Mouse (Mus musculus): Measurements from ENCODE around the gene Lrrc20. TPM values are rescaled to one million over a fixed set of nuclear protein-coding genes. Genes with fewer than 3 reads are reported as not detected.

Lrrc20 gene
- polyA plus RNA-seq, 1 experiment from 2014 or later = 10.1 TPM

DNA sequence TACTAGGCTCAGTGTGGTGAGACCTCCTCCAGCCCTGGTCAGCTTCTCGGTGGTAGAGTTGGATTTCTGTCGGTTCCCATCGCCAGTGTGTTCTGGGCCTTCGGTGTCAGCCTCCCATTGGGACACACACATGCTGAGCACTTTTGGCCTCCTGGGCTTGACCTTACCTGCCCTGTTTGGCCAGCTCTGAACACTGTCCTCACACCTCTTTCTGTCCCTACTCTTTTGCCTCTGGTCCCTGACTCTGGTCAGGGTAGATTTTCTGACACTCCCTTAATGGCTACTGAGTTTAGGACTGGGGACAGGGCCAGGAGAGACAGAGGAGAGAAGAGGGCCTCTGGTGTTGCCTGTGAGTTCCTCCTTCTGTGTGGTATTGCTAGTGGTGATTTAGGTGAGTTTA, 4.3 kb downstream of the Lrrc20 start:
- 91% methylated on average over 4 of the region's 4 CpGs for WGBS
- no peak overlapping the region for H3K4me3 ChIP-seq

DNA sequence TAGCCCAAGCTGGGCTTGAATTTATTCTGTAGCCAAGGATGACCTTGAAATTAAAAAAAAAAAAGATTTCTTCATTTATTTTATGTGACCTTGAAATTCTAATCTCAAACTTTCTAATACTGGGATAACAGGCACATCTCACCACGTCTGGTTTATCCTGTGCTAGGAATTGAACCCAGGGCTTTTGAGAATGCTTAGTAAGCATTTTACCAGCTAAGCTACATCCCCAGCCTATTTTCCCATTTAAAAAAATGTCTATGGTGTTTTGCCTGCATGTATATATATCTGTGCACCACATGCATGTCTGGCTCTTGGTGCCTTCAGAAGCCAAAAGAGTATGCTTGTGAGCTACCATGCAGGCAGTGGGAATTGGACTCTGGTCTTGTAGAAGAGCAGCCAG, 4.9 kb downstream of the Lrrc20 start:
- WGBS = 80% methylated on average over 1 of the region's 1 CpGs
- no peaks in the 10 kb centered on the region for H3K9me3 ChIP-seq (replicated peaks)
- H3K4me1 ChIP-seq = peaks cover 20% of the 10 kb centered on the region
- no peak overlapping the region for H3K27ac ChIP-seq (replicated peaks)
- peaks cover 23% of the 10 kb centered on the region for H3K27me3 ChIP-seq (ENCODE audit: low read depth, poor library complexity, severe bottlenecking)
- no peaks in the 10 kb centered on the region for H3K36me3 ChIP-seq
- no peak for DNase-seq (ENCODE audit: low spot score)
- no peak overlapping the region for H3K4me3 ChIP-seq

More for the DNA sequence above, 4.3 kb downstream of the Lrrc20 start:
- H3K4me1 ChIP-seq = peaks cover 24% of the 10 kb centered on the region
- peaks cover 23% of the 10 kb centered on the region for H3K27me3 ChIP-seq (ENCODE audit: low read depth, poor library complexity, severe bottlenecking)
- H3K36me3 ChIP-seq = no peaks in the 10 kb centered on the region
- no peak for DNase-seq (ENCODE audit: low spot score)
- H3K27ac ChIP-seq (replicated peaks) = no peak overlapping the region
- no peaks in the 10 kb centered on the region for H3K9me3 ChIP-seq (replicated peaks)

DNA sequence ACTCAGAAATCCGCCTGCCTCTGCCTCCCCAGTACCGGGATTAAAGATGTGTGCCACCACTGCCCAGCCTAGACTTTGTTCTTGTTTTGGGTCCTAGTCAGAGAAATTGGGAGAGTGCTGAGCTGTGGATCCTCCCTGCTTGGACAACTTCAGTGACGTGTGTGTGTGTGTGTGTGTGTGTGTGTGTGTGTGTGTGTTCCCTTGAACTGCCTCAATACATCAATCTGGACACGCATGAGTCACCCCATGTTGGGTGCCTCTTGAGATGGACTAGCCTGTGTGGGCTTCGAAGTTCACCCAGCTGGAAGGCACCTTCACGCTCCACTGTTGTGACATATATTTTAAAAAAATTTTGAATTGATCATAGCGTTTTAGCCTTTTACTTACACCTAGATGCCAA, 7.2 kb downstream of the Lrrc20 start:
- Histone ChIP-seq H3K9me3 (replicated peaks) (no peaks in the 10 kb centered on the region), H3K4me1 (0 out of 2 replicates have a peak, but pooled peaks cover under 1% of the 10 kb centered on the region), H3K36me3 (no peaks in the 10 kb centered on the region), H3K27me3 (ENCODE audit: low read depth, poor library complexity, severe bottlenecking) (peaks cover 7% of the 10 kb centered on the region), H3K27ac (replicated peaks) (no peak overlapping the region), H3K4me3 (no peak overlapping the region)
- no peak for DNase-seq (ENCODE audit: low spot score)
- 90% methylated on average over 7 of the region's 7 CpGs for WGBS

DNA sequence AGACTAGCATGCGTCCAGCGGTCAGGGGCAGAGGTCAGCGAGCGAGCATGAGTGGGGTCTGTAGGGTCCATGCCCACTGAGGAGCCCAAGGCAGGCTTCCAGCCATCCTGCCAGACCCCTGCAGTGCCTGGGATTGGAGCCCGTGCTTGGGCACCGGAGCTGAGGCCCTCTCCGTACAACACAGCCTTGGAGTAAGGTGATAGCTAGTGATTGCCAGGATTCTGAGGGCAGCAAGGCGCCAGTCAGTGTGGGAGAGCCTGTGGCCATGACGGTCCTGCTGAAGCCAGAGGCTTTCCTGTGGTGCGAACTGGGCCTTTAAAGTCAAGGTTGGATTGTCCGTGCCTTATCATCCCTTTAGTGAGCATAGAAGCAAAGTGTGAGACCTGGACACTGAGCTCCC, 9.2 kb downstream of the Lrrc20 start:
- H3K36me3 ChIP-seq = no peaks in the 10 kb centered on the region
- H3K27me3 ChIP-seq (ENCODE audit: low read depth, poor library complexity, severe bottlenecking) = no peaks in the 10 kb centered on the region
- no peak for DNase-seq (ENCODE audit: low spot score)
- no peaks in the 10 kb centered on the region for H3K9me3 ChIP-seq (replicated peaks)
- H3K4me3 ChIP-seq = no peak overlapping the region
- H3K4me1 ChIP-seq = no peaks in the 10 kb centered on the region
- WGBS = 84% methylated on average over 11 of the region's 11 CpGs
- H3K27ac ChIP-seq (replicated peaks) = no peak overlapping the region

DNA sequence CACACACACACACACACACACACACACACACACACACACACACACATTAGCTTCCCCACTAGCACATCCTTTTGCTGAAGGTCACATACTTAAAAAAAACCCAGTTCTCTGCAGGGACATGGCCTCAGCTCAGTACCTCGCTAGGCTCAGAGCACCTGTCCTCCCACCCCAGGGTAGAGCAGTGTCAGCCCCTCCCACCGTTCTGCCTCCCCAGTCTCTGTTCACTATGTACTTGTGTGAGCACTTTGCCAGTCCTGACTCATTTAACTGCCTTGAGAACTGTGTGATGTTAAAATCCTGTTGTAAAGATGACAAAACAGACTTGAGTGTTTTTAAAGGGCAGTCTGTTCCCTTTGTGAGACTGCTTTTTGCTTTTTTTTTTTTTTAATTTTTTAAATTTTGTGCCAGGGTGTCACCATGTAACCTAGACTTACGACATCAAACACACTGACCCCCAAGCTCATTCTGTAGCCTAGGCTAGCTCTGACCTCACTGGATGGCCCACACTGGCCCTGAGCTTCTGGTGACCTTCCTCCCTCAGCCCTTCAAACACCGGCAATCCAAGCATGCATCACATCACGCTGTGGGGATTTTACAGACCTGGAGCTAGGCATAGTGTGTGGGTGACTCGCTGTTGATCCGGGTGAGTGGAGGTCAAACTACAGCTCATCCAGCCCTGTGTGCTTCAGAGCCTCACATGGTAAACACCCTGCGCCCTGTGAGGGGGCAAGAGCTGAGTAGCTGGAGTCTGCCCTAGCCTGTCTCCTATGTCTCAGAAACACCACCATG, 11.1 kb downstream of the Lrrc20 start:
- DNase-seq (ENCODE audit: low spot score) = no peak
- no peaks in the 10 kb centered on the region for H3K9me3 ChIP-seq (replicated peaks)
- WGBS = 84% methylated on average over 8 of the region's 8 CpGs
- no peaks in the 10 kb centered on the region for H3K4me1 ChIP-seq
- no peak overlapping the region for H3K27ac ChIP-seq (replicated peaks)
- H3K36me3 ChIP-seq = no peaks in the 10 kb centered on the region
- H3K4me3 ChIP-seq = no peak overlapping the region
- H3K27me3 ChIP-seq (ENCODE audit: low read depth, poor library complexity, severe bottlenecking) = no peaks in the 10 kb centered on the region

DNA sequence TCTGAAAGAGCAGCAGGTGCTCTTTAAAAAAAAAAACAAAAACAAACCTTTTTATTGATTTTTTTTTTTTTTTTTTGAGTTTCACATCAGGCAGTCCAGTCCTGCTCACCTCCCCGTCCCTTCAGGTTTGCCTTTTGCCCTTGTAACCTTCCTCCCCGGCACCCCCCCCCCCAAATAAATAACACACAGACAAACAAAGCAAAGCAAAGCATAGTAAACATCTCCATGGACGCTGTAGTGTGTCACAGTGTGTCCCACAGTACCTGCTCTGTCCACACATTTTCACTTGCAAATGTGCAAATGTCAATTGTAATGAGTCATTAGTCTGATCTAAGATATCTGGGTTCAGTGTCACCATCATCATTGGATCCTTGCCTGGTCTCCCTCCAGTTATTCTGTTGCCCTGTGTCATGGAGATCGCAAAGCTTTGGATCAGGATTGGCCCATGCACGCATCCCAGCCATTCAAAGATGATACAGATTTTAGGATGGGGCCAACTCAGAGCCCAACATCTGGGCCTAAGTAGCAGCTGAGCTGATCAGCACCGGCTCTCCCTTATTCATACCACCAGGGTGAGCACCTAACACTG, 13.0 kb downstream of the Lrrc20 start:
- no peaks in the 10 kb centered on the region for H3K4me1 ChIP-seq
- no peaks in the 10 kb centered on the region for H3K9me3 ChIP-seq (replicated peaks)
- no peak overlapping the region for H3K4me3 ChIP-seq
- no peaks in the 10 kb centered on the region for H3K27me3 ChIP-seq (ENCODE audit: low read depth, poor library complexity, severe bottlenecking)
- DNase-seq (ENCODE audit: low spot score) = no peak
- WGBS = 83% methylated on average over 6 of the region's 6 CpGs
- no peak overlapping the region for H3K27ac ChIP-seq (replicated peaks)
- H3K36me3 ChIP-seq = no peaks in the 10 kb centered on the region

DNA sequence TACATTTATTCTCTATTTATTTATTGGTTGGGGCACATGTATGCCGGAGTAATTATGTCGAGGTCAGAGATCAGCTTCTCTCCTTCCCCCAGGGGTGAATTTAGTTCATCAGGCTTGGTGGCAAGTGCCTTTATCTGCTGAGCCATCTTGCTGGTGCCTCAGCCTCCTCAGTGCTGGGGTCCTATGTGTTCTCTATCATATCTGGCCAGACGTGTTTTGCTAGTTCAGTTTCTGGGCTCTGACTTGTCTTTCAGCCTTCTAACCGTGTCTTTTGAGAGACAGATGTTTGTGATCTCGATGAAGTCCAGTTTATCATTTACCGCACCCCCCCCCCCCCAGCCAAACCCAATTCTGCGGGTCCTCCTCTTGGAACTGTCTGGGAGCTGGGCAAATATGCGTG, 16.0 kb downstream of the Lrrc20 start:
- H3K4me1 ChIP-seq = peaks cover 27% of the 10 kb centered on the region
- 54% methylated on average over 8 of the region's 8 CpGs for WGBS

DNA sequence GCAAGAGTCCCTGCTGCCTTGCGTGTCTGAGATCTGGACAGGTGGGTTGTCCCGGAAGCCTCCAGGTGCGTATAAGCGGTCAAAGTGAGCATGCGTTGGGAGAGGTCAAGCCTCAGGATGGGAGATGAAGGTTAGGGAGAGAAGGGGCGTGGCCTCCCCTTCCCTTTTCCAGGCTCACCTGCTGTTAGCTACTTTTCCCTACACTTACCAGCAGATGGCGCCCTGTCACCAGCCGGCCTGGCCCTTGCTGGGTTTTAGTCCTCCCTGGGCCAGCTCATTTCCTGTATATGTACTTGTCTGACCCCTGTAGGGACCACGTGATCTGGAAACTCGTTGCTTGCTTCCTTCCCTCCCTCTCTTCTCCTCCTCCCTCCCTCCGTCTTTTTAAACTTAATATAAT, 16.4 kb downstream of the Lrrc20 start:
- Histone ChIP-seq H3K36me3 (no peaks in the 10 kb centered on the region), H3K4me1 (peaks cover 28% of the 10 kb centered on the region), H3K27me3 (ENCODE audit: low read depth, poor library complexity, severe bottlenecking) (no peaks in the 10 kb centered on the region), H3K9me3 (replicated peaks) (no peaks in the 10 kb centered on the region), H3K4me3 (no peak overlapping the region), H3K27ac (replicated peaks) (no peak overlapping the region)
- 8% methylated on average over 11 of the region's 11 CpGs for WGBS
- peak; percentile 83 for DNase-seq (ENCODE audit: low spot score)

More for the DNA sequence above, 16.0 kb downstream of the Lrrc20 start:
- Histone ChIP-seq H3K27me3 (ENCODE audit: low read depth, poor library complexity, severe bottlenecking) (no peaks in the 10 kb centered on the region), H3K36me3 (no peaks in the 10 kb centered on the region), H3K9me3 (replicated peaks) (no peaks in the 10 kb centered on the region), H3K4me3 (no peak overlapping the region), H3K27ac (replicated peaks) (no peak overlapping the region)
- DNase-seq (ENCODE audit: low spot score) = no peak

DNA sequence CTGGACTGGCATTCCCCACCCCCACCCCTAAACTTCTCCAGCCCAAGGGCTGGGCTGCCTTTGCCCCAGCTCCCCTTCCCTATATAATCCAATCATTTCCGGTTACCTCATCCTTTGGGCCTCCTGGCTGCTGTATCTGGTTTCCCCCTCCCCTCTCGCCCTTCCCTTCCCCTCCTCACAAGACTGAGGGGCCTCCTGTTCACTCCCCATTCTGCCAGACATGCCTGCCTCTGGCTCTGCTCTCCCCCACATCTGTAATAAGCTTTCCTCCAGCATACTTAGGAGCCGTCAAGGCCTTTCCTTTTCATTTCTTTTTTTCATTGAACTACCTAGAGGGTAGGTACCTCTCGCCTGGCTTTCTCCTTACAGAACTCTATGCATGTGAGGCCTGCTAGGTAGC, 19.9 kb downstream of the Lrrc20 start:
- no peaks in the 10 kb centered on the region for H3K9me3 ChIP-seq (replicated peaks)
- no peak overlapping the region for H3K4me3 ChIP-seq
- H3K36me3 ChIP-seq = no peaks in the 10 kb centered on the region
- 56% methylated on average over 4 of the region's 4 CpGs for WGBS
- no peak for DNase-seq (ENCODE audit: low spot score)
- peaks cover 28% of the 10 kb centered on the region for H3K4me1 ChIP-seq
- no peaks in the 10 kb centered on the region for H3K27me3 ChIP-seq (ENCODE audit: low read depth, poor library complexity, severe bottlenecking)
- H3K27ac ChIP-seq (replicated peaks) = peak overlapping the region; percentile 67

DNA sequence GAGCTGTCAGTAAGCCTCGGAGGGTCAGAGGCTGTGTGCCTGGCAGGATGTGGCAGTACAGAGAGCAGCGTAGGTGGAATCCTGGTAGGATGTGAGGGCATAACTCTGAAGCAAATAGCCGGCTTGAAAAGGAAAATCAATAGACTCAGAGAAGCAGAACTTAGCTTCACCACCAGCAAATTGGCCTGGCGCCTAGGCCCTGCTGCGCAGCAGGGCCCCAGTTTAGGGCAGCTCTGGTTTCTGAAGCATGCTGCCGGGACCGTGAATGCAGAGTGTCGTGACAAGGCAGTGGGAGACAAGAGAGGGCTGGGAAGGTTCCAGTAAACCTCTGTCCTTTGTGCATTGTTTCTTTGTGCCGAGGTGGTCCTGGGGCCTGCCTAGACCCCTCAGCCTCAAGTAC, 20.6 kb downstream of the Lrrc20 start:
- Histone ChIP-seq H3K27ac (replicated peaks) (peak overlapping the region; percentile 67), H3K4me1 (peaks cover 28% of the 10 kb centered on the region), H3K27me3 (ENCODE audit: low read depth, poor library complexity, severe bottlenecking) (no peaks in the 10 kb centered on the region), H3K4me3 (no peak overlapping the region), H3K36me3 (no peaks in the 10 kb centered on the region), H3K9me3 (replicated peaks) (no peaks in the 10 kb centered on the region)
- WGBS = 63% methylated on average over 9 of the region's 9 CpGs
- DNase-seq (ENCODE audit: low spot score) = no peak

DNA sequence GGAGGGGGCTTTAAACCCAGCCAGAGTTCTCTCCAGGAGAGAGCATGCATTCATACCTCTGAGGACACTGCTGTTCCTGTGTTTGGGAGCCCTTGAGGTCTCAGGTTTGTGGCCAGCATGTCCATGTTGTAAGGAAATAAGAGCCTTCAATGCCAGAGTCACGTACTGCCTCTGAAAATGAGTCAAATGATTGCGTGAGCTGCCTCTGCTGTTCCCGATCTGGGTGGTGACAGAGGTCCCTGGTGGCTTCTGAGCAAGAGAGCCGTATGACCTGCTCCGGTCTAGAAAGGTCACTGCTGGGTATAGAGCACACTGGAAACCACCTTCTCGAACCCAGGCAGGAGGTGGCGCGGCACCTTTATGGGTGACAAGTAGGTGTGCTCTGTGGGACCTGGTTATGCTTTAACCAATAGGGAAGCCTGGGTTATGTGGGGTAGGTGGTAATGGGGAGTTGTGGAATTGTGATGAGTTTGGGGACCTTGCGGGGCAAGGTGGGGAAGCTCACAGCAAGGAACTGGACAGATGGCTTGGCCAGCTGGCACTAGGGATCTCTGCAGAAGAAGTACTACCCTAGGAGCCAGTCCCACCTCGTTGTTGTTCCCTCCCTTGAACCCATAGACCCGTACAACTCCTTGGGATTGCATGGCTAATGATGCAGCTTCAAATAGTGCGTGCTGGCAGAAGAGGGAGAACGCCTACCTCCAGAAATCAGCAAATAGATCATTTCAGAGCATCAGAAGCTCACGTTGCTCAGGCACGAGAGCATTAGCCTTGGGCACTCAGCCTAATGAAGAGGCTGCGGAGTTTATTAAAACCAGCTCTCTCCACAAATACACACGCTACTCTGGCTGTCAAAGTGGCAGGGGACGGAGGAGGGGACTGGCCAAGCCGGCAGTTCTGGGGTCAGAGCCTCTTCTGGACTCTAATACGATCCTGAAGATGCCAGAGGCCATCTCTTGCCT, 24.2 kb downstream of the Lrrc20 start:
- Histone ChIP-seq H3K27ac (replicated peaks) (no peak overlapping the region), H3K36me3 (no peaks in the 10 kb centered on the region), H3K27me3 (ENCODE audit: low read depth, poor library complexity, severe bottlenecking) (no peaks in the 10 kb centered on the region), H3K4me1 (peaks cover 19% of the 10 kb centered on the region), H3K4me3 (no peak overlapping the region), H3K9me3 (replicated peaks) (0 out of 2 replicates have a peak, but pooled peaks cover 4% of the 10 kb centered on the region)
- DNase-seq (ENCODE audit: low spot score) = no peak
- 90% methylated on average over 20 of the region's 20 CpGs for WGBS

DNA sequence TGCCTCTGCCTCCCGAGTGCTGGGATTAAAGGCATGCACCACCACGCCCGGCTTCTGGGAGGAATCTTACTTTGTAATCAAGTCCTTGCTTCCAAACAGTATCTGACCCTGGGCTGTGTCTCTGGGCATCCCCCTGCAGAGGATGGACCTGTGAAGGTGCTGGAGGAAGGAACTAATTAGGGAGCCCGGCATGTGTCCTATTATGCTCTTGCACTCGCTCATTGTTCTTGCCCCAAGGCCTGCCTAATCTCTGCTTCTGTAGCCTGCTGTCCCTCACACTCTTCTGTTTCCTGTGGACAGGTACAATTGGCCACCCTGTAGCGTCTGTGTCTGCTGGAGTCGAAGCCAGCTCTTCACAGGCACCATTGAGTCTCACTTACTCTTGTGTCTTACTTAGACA, 25.2 kb downstream of the Lrrc20 start:
- H3K4me3 ChIP-seq = no peak overlapping the region
- no peaks in the 10 kb centered on the region for H3K27me3 ChIP-seq (ENCODE audit: low read depth, poor library complexity, severe bottlenecking)
- no peak overlapping the region for H3K27ac ChIP-seq (replicated peaks)
- 55% methylated on average over 7 of the region's 7 CpGs for WGBS
- peaks cover 12% of the 10 kb centered on the region for H3K4me1 ChIP-seq
- 0 out of 2 replicates have a peak, but pooled peaks cover 4% of the 10 kb centered on the region for H3K9me3 ChIP-seq (replicated peaks)
- DNase-seq (ENCODE audit: low spot score) = no peak
- no peaks in the 10 kb centered on the region for H3K36me3 ChIP-seq

Data from midbrain, embryonic 10.5 days (tissue).